Mouse (Mus musculus) cerebellum, adult 9-10 months (tissue): Measurements from ENCODE around the gene Myo1e.
A peak's percentile ranks its signal among the peaks of the same experiment; 100 is the strongest.

Source experiments
- DNase-seq: peaks from one replicate; pipeline ENCODE4 v3.0.0; 2022

Myo1e gene

DNA sequence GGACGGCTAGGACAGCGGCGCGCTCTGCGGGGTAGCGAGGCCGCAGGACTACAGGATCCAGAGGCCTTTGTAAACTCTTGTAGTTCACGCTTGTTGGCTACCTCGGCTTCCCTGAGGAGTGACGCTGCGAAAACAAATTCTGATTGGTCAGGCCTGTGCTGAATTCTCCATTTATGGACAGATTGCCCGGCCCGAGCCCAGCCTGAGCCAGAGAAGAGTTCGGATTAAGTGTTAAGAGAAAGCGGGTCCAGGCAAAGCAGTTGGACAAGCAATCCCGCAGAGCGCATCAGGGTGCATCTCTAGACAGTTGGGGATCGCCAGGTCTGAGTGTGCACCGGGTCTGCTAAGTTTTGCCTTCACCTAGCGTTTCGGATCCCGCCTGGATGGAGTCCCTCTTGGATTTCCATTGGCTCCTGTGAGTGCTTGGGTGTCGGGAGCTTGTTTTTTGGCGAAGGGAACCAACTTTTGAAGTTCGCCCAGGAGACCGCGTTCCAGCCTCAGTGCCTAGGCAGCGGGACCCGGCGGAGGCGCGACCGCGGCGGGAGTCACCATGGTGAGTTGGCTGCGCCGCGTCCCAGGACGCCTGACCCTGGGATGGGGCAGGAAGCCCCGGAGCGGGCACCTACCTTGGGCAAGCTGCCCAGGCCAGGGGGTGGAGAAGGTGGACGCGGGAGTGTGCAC, at the start of gene Myo1e:
Gene Myo1e, plus strand, starts transcription at position 200 of the 681 bp plus-strand sequence.
- DNase-seq: peak; percentile 67

DNA sequence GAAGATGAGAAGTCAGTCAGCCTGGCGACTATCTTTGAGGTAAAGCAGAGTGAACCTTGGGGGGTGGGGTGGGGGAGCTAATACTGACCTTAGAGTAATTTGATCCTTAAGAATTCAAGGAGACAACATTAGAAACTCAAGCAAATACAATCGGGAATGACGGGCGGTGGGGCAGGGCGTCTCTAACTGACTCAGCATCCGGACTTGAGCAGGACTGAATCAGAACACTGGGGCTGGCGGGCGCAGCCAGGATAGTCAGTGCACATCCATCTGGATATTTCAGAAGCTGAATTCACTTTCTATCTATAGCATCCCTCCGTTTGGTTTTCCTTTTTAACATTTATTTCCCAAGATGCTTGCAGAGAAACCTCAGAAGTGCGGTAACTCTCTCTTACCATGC, 47.1 kb upstream of the Myo1e start:
- no peak for DNase-seq

DNA sequence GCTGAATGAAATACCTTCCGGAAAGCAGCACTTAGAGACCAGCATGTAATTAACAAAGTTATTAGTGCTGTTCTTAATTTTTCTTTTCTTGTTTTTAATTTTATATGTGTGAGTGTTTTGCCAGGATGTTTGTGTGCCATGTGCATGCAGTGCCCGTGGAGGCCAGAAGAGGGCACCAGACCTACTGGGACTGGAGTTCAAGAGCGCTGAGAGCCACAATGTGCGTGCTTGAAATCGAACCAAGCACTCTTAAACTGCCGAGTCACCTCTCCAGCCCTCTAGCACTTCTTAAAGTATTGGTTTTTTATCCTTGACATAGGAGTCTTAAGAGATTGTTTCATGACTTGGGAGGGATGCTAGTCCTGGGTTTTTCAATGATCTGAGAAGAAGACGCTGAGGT, 38.2 kb upstream of the Myo1e start:
- no peak for DNase-seq

DNA sequence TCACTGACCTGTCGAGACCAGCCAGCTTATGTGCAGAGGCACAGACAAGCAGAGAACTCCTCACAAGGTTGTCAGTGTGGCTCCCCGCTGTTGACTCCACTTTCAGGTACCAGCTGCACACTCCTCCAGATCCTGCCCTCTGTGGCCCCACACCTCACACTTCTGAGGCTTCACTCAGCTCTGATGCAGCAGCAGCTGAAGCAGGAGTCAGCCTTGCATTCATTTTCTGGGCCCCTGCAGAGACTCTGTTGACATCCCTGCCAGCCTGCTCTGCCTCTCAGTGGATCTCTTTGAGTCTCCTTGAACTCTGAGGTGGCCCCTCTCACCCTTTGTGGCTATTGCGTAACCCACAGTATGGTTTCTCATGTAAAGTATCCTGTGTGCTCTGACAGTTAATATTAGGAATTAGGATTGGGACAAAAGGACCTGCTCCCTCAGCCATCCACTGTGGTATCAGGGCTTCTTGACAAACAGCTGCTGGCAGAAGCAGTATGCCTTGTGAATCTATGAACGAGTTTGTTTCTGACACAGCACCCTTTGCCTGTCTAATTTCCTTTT, 32.8 kb upstream of the Myo1e start:
- no peak for DNase-seq

DNA sequence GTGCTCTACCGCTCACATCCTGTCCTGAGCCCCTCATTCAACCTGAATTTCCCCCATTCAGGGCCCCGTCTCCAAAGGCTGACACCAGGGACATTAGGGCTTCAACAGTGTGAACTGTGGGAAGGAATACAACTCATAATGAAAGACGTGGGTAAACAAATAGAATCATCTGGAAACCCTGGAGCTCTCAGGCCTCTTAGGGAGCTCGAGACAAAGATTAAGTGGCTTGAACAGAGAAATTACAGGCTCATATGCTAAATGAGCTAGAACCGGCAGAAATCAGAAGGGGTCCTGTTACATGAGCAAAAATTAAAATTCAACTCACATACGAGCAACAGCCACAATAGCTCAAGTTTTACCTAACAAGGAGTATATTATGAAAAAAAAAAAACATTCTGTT, 32.3 kb upstream of the Myo1e start:
- no peak for DNase-seq

DNA sequence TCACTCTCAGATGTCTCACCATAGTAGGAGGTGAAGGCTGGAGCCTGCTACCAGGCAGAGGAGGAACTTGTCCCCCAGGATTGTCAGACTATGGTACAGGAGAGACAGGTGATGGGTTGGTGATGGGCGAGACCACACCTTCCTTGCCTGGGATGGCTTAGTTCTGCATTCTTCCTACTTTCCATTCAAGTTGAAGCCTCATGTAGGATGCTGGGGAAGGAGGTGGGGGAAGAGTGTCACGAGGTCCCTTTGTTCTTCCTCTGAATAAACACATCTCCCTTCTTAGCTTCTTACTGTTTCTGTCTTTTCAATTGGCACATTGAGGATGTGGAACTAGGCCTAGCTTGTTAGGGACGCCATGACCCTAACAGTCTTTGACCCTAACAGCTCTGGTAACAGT, 30.9 kb upstream of the Myo1e start:
- DNase-seq: no peak

DNA sequence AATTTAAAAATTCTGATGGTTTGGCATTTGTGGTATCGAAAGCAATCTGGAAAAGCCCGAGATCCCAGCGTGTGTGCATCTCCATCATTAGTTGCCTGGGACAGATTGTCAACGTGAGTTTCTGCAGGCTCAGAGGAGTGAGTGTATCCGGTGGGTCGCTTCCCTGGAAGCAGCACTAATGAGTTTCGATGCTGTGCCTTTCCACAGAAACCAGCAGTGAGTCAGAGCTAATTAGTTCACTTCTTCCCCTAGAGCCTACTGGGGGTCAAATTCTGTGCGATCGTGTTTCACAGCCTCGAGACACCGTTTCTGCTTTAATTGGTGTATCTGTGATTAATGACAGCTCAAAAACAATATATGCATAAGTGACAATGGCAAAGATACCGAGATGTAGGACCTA, 25.4 kb upstream of the Myo1e start:
- no peak for DNase-seq

DNA sequence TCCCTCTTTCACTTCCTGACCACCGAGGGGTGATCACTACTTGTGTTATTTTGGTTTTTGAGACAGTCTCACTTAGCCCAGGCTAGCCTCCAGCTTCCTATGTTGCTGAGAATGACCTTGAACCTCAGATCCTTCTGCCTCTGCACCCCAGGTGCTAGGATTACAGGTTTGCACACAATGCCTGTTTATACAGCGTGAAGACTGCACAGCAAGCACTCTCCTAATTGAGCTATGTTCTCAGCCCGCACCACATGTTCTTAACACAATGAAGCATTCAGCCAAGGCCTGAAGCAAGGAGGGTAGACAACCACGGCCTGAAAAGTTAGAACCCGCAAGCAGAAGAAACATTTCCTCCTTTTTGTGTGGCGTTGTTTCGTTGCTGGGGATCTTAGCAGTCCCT, 24.5 kb upstream of the Myo1e start:
- no peak for DNase-seq

DNA sequence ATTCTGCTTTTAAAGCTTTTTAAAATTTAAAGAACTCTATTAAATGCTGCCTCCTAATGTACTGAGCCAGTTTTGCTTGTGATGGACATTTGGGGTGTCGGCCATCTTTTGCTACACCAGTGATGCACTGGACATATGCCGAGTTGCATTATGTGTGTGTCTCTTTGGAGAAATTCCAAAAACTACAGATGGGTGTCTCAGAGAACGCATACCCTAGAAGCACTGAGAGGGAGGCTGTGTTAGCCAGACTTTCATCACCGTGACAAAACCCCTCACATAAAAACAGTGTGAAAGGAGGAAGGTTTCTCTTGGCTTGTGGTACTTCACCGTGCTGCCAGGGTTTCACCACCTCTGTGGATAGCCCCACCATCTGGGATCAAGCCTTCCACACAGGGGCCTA, 14.8 kb upstream of the Myo1e start:
- DNase-seq: no peak

DNA sequence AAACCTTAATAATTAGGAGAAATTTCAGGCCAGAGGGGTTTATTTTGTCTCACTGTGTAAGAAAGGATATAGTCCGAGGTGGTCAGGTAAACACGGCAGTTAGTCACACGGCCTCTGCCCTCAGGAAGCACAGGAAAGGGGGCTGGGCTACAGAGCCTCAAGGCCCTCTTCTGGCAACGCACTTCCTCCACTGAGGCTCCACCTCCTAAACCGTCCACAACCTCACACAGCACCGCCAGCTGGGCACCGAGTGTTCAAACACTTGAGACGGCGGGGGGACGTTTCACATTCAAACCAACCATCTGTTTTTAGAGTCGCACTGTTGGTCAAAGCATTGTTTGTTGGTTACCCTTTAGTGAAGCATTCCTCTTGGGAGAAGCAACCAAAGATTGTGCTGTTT, 12.5 kb upstream of the Myo1e start:
- no peak for DNase-seq

DNA sequence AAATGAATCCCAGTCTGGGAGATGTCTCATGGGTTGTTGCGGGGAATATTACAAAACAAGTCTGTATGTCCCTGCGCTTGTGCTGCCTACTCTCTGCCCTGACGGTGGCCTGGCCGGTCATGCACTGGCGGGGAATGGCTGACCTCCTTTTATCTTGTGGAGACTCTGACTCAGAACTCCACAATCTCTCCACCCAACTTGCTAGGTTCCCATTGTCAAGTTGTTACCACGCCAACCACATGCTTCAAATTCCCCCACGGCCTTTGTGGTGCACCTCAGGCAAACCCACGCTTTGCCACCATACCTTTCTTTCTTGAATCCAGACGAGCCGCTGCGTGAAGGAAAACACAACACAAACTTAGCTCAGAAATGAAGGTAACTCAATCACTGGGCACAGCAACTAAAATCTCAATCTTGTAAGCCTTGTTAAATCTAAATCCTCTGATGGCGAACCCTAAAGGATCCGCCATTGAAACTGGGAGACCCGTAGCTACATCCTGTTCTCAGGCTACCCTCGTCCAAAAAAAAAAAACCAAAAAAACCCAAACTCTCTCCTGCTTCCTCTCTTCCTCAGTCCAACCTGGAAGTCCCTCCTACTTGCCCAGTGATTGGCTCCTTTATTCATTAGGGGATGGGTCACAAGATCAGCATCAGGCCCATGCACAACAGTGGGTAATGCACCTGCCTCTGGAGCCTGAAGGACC, 10.0 kb upstream of the Myo1e start:
- DNase-seq: no peak

DNA sequence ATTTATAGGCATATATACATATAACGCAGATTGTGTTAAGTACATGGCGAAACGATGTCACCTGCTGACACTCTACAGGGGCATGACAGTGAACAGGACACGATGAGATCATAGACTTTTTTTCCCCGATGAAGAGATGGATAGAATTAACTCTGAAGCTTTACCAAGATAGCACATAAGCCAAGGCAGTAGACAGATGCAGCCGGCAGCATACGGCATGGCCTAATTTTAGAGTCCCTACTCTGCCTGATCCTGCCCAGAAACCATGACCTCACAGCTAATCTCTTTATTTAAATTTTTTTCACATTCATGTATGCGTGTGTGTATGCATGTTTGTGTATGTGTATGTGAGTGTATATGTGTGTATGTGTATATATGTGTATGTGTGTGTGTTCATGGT, 9.2 kb upstream of the Myo1e start:
- no peak for DNase-seq

DNA sequence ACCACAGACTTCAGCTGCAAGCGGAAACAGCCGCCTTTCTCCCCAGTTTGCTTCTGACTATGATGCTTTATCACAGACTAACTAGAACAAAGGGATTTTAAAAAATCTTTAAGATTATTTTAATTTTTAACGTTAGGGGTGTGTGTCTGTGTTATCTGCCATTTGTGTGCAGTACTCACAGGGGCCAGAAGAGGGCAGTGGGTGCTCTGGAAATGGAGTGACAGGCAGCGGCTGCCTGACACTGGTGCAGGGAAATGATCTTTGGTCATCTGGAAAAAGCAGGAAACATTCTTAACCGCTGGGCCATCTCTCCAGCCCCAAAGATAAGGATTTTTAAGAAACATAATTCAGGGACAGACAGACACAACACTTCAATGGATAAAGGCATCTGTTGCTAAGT, 4.4 kb upstream of the Myo1e start:
- no peak for DNase-seq

DNA sequence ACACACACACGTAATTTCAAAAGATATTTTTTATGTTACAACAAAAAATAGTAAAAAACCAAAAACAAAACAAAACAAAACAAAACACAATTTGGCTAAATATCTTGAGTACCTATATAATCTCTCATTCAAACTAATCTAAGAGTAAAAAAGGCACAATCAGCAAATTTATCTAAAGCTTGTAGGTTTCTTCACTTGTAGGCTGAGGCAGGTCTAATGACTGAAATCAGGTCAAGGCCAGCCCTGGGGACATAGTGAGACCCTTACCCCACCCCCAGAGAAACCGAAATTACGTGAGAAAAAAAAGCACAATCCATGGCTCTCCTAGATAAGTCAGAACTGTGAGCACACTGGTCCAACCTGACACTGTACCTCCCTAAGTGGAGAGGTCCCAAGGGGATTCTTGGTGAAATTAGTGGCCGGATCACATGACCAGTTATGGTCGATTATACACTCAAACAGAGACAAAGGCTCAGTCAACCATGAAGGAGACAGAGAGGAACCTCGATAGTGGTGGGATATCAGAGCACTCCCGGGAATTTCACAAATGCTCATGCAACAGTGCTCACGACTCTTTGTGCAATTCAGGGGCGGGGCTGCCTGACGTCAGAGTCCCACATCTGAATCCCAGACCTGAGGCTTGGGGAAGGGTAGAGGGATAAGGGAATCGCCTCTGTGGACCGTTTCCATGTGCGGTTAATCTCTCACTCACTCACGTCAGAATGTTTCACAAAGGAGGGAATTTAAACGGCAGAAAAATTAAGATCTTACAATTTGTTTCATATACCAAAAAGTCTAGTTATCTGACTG, 3.7 kb upstream of the Myo1e start:
- DNase-seq: no peak

DNA sequence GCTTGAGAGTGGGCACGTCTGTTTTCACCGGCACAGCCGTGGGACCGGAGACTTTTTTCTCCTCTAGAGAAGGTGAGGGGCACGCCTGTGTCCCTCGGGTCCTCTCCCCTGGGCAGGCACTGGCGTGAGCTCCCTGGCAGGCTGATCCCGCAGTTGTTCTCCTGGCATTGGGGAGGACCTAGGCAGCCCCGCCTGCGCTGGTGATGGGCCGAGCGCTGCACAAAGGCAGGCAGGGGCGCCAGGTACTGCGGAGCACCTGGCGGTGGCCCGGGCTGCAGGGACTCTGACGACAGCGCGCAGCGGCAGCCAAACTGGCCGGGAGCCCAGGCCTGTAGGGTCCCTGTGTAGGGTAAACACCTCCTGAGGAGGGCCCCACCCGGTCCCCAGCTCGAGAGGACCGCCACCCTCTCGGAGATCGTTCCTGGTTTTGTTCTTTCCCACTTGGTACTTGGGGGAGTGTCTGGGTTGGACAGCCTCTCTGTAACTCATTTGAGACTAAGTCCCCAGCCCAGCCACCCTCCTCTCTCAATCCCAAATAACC, 901 bp downstream of the Myo1e start:
- no peak for DNase-seq

DNA sequence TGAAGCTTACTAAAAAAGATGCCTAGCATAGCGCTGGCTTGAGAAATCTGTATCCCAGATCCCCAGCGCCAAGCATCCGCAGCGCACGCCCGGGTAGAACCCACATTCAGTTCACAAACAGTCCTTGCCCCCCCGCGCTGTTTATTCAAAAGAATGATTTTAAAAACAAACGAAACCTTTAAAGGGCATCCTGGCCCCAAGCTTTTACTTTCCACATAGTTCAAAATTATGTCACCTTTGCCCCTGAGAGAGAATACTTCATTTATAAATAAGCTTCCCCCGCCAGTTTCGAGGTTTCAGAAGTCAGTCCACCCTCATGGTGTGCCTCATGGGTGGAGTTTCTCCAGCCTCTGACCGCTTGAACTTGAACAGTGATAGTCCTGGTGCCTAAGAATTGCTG, 1.6 kb downstream of the Myo1e start:
- no peak for DNase-seq

DNA sequence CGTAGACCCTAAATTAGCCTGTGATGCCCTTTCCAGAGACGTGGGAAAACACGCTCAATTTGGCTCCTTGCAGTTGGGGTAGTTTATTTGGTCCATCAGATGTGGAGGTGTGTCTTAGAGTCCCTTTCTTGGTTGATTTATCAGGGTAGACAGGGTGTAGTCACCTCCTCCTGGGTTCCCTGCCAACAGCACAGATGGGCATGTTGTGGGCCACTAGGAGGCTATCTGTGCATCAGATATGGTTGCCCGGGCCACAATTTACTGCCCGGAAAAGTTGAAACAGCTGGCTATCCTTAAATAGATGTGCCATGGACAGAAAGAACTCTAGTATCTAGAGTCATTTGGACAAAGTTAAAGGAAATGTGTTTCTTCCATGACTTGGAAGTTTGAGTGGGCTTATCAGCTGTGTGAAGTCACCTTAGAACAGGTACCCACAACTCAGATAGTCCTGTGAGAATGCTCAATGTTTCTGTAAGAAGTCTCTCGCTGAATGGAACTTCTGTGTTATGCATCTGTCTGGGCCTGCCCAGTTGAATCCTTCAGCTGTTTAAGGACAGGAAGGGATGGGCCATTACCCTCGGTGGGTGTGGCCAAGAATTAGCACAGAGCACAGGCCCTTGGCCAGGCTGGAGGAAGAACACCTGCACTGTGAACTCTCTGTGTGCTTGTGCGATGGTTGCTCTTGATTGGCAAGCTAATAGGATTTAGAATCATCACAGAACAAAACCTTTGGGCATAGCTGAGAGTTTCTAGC, 2.3 kb downstream of the Myo1e start:
- peak; percentile 13 for DNase-seq

DNA sequence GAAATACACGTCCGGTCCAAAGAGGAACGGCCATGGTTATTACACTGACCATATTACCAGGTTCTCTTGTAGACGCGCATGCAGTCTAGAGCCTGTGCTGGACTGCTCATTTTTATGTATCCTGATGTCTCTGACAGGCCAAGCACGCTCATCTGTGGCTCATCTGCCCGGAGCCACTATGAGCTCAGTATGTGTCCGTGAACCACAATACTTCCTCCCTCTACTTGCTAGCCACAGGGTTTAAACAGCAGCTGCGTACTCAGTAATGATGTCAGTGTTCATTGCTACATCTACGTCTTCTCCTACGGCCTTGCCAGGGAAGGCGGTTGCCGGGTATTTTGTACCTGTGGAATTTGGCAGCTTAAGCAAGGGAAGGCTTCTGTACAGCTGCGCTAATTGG, 4.5 kb downstream of the Myo1e start:
- no peak for DNase-seq

DNA sequence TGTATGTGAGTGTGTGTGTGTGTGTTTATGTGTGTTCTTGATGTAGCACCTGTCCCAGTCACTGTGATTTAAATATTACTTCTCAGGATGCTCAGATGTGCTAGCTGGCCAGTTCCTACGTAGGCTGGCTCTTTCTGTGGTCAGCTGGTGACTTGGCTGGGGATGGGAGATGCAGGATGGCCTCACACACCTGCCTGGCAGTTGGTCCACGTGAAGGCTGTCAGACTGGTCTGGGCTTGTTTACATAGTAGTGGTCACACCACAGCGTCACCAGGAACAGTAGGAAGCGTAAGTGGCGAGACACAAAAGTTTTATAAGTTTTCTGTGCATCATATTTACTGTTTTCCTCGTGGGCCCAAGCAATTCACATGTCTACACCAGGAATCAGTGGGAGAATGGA, 9.4 kb downstream of the Myo1e start:
- no peak for DNase-seq

DNA sequence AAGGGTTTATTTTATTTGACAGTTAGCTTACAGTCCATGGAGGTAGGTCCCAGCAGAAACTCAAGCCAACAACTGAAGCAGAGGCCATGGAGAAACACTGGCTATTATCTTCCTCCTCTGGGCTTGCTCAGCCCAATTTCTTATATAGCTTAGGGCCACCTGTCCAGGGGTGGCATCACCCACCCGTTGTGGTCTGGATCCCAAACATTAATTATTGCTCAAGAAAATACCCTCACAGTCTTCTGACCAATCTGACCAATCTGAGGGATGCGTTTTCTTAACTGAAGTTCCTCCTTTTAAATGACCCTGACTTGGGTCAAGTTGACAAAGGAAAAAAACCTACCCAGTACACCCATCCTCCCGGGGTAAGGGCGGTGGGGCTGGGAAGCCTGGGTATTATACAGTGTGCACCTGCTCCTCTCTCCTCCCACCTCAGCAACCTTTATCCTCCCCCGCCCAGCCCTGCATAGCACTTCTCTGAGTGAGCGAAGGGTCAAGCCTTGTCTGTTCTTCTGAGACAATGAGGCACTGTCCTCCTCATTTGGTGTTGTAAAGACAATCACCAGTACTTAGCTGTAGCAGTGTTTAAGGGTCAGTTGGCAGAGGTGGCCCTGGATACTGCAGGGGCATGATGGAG, 12.3 kb downstream of the Myo1e start:
- DNase-seq: no peak

DNA sequence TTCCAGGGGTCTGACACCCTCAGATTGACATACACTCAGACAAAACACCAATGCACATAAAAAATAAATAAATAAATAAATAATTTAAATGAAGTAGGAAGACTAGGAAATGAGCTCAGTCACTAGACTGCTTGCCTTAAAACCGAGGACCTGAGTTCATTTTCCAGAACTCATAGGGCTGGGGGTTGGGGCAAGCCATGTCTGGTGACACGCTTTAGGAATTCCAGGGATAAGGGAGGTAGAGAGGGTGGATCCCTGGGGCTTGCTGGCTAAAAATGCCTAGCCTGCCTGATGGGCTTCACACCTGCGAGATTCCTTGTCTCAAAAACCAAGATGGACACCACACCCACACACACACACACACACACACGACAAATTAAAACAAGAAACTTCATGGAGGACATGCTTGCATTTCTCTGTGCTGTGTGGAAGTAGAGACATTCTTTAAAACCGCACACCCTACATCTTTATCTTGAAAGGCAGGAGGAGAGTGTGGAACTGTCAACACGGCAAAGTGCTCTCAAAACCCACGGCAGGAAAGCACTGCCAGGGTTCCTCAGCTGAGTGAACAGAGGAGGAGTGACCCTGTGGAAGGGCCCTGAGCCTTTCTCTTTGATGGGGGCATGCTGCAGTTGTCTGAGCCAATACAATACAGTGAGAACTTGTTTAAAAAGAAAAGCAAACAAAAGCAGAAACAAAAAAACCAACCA, 13.5 kb downstream of the Myo1e start:
- no peak for DNase-seq

DNA sequence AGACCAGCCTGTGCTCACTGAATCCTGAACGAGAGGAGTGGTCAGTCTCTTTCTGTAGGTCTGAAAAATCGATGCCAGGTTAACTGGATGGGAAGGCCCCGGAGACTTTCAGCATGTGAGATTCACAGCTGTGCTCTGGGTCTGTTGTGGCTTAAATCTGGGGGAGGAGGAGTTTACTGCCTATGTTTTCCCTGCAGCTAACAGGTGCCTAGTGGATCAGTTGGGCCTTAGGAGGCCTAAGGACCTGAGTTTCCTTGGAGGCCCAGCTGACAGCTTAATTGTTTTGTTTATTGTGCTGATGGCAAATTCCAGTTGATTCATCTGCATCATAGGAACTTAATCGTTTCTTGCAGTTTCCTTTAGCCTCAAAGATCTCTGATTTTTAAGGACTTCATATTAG, 16.0 kb downstream of the Myo1e start:
- no peak for DNase-seq
